Mouse (Mus musculus) kidney, adult 2 months (tissue): Measurements from ENCODE around the gene Pdlim4. TPM values are rescaled to one million over a fixed set of nuclear protein-coding genes. Genes with fewer than 3 reads are reported as not detected.
A peak's percentile ranks its signal among the peaks of the same experiment; 100 is the strongest.

Experiments used
- DNase-seq: peaks from one replicate; pipeline ENCODE4 v3.0.0; 2021
- H3K27ac ChIP-seq: fragments of 200-500 bp; 2 replicates; pipeline ENCODE4 v1.5.1; 2012; ENCODE audit warnings: low read depth, low read length, control low read depth, inconsistent platforms; ENCODE audit not compliant: insufficient read depth
- H3K27me3 ChIP-seq: fragments of 200-500 bp; replicated peaks from 2 replicates; pipeline ENCODE4 v1.6.1; 2012; ENCODE audit warnings: mild to moderate bottlenecking, moderate library complexity, low read length, inconsistent platforms; ENCODE audit not compliant: control insufficient read depth, insufficient read depth
- H3K36me3 ChIP-seq: fragments of 200-500 bp; 2 replicates; pipeline ENCODE4 v1.6.1; 2012; ENCODE audit warnings: mild to moderate bottlenecking, moderate library complexity, low read length, inconsistent platforms; ENCODE audit not compliant: control insufficient read depth, insufficient read depth
- H3K4me1 ChIP-seq: fragments of 200-500 bp; 2 replicates; pipeline ENCODE4 v1.6.1; 2011; ENCODE audit warnings: low read length; ENCODE audit not compliant: control insufficient read depth, insufficient read depth
- H3K4me3 ChIP-seq: fragments of 200-500 bp; 2 replicates; pipeline ENCODE4 v1.5.1; 2011; ENCODE audit warnings: mild to moderate bottlenecking, low read depth, low read length, control low read depth; ENCODE audit not compliant: insufficient read depth
- CTCF ChIP-seq: fragments of 200-500 bp; conservative IDR thresholded peaks from 2 replicates; pipeline ENCODE4 v1.5.1; 2011; ENCODE audit warnings: low read depth, mild to moderate bottlenecking, control low read depth, low read length, moderate library complexity, mixed read lengths; ENCODE audit not compliant: insufficient read depth, insufficient read length
- POLR2A ChIP-seq: fragments of 200-500 bp; IDR thresholded peaks from one replicate; pipeline ENCODE4 v1.6.1; 2011; ENCODE audit warnings: low read depth, low read length, control low read depth
- WGBS: fragments of 180-500 bp; shearing (Covaris S2); methylation state at CpG from one replicate; pipeline ENCODE4 v1.1.7; 2018; 5-methylcytosine and 5-hydroxymethylcytosine counted together
- polyA plus RNA-seq: library from polyadenylated mRNA; depleted of rRNA; stranded (reverse); fragments of >200 nt; gene quantifications from 2 replicates; pipeline ENCODE4 v1.2.3, GENCODE M21; 2012

Gene Pdlim4
- polyA plus RNA-seq, 1 experiment = 13.0 TPM

- WGBS = 78% methylated on average over 5 of the region's 5 CpGs
- Histone ChIP-seq H3K4me1 (0 out of 2 replicates have a peak, but pooled peaks cover 4% of the 10 kb centered on the region), H3K27ac (no peak overlapping the region), H3K27me3 (no peaks in the 10 kb centered on the region), H3K36me3 (no peaks in the 10 kb centered on the region), H3K4me3 (no peak overlapping the region)
- no peak for DNase-seq
- no peak for TF ChIP-seq POLR2A
- TF ChIP-seq CTCF = no peak
Measured at GRCm38 (mm10) chr11:54066400-54066799, 2.4 kb downstream of the Pdlim4 start.

DNA sequence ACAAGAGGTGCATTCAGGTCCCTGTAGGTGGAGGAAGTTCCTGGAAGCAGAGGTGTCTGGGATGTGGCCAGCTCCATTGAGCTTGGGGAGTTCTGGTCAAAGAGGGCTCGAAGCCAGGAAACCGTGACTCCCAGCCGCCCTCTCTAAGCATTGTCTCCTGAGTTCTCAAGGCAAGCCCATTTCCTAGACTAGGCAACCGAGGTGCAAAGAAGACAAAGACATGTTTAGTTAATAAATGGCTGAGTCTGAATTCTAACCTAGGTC lies 3.0 kb downstream of the Pdlim4 start:
- TF ChIP-seq CTCF (no peak), POLR2A (no peak)
- WGBS = 58% methylated on average over 4 of the region's 4 CpGs
- Histone ChIP-seq H3K4me3 (no peak overlapping the region), H3K27me3 (no peaks in the 10 kb centered on the region), H3K27ac (no peak overlapping the region), H3K4me1 (0 out of 2 replicates have a peak, but pooled peaks cover 4% of the 10 kb centered on the region), H3K36me3 (no peaks in the 10 kb centered on the region)
- no peak for DNase-seq

GRCm38 (mm10) chr11:54065106-54065914 lies 3.5 kb downstream of the Pdlim4 start:
- no peaks in the 10 kb centered on the region for H3K36me3 ChIP-seq
- H3K27me3 ChIP-seq = no peaks in the 10 kb centered on the region
- no peak overlapping the region for H3K4me3 ChIP-seq
- no peak for DNase-seq
- H3K4me1 ChIP-seq = 0 out of 2 replicates have a peak, but pooled peaks cover 4% of the 10 kb centered on the region
- TF ChIP-seq POLR2A (no peak), CTCF (no peak)
- no peak overlapping the region for H3K27ac ChIP-seq
- 90% methylated on average over 12 of the region's 12 CpGs for WGBS

- TF ChIP-seq POLR2A (no peak), CTCF (no peak)
- Histone ChIP-seq H3K4me3 (no peak overlapping the region), H3K27ac (no peak overlapping the region), H3K36me3 (no peaks in the 10 kb centered on the region), H3K4me1 (0 out of 2 replicates have a peak, but pooled peaks cover 4% of the 10 kb centered on the region), H3K27me3 (no peaks in the 10 kb centered on the region)
- WGBS = 96% methylated on average over 3 of the region's 3 CpGs
- no peak for DNase-seq
Measured at GRCm38 (mm10) chr11:54064412-54064978, 4.3 kb downstream of the Pdlim4 start.

GRCm38 (mm10) chr11:54063472-54063775 lies 5.4 kb downstream of the Pdlim4 start:
- Histone ChIP-seq H3K27ac (no peak overlapping the region), H3K27me3 (no peaks in the 10 kb centered on the region), H3K4me1 (0 out of 2 replicates have a peak, but pooled peaks cover 4% of the 10 kb centered on the region), H3K4me3 (no peak overlapping the region), H3K36me3 (no peaks in the 10 kb centered on the region)
- no peak for DNase-seq
- TF ChIP-seq CTCF = no peak
- no peak for TF ChIP-seq POLR2A
- WGBS = 88% methylated on average over 10 of the region's 10 CpGs

DNA sequence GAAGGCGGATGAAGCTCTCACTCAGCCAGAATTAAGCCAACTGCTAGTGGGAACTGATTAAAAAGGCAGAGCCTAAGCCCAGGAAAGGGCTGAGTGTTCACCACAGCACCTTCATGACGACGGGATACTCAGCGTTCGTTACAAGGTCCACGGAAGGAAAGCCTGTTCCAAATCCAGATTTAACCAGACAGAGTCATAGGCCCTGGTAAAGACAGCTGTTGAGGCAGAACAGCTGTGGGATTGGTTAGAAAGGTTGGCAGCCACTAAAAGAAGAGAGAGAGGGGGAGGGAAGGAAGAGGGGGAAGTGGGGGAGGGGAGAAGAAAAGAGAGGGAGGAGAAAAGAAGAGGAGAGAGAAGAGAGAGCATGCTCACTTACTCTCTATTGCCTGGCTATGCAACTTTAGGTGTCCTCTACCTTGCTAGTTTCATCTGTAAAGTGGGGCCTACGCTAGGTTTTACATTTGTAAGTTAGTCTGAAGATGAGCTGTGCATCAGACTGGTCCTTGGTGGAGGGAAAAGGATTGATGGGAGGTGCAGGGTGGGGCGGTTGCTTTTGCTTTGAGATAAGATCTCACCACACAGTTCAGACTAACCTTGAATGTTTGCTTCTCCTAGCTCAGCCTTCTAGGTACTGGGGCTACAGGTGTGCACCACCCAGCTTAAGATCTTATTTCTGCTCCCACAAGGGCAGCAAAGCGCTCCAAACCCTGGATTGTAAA lies 5.9 kb downstream of the Pdlim4 start:
- no peaks in the 10 kb centered on the region for H3K27me3 ChIP-seq
- H3K4me3 ChIP-seq = no peak overlapping the region
- no peaks in the 10 kb centered on the region for H3K36me3 ChIP-seq
- DNase-seq = peak; percentile 54
- peak overlapping the region; percentile 10; the same call in 1 of the 2 replicates for H3K27ac ChIP-seq
- TF ChIP-seq POLR2A = no peak
- TF ChIP-seq CTCF = no peak
- H3K4me1 ChIP-seq = 0 out of 2 replicates have a peak, but pooled peaks cover 4% of the 10 kb centered on the region
- WGBS = 52% methylated on average over 9 of the region's 9 CpGs

DNA sequence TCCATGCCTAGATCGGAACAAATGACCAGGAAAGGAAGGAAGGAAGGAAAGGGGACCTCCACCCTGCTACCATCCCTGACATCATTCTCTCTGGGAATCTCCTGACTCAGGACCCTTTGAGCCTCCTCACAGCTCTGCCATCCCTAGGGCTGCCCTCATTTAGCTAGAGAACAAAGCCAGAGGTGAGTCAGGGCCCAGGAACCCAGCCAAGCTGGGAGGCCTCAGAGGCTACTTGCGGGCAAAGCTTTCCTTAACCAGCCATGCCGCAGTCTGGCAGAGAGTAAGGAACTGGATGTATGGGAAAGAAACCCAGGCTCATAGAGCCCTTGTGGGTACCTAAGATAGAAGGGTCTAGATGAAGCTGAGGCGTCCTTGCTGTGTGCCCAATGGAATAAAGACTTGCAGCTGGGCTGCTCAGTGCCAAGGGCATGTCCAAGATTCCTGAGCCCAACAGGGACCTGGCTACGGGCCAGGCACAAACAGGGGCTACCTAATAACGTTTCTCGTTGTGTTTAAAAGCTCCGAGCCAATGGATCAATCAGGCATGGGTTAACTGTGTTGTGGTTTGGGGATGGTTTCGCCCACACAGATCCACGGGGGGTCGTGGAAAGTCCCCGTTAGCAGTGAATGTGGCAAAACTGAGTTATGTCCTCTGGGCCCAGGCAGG lies 6.6 kb downstream of the Pdlim4 start:
- WGBS = 46% methylated on average over 12 of the region's 12 CpGs
- Histone ChIP-seq H3K27me3 (no peaks in the 10 kb centered on the region), H3K36me3 (no peaks in the 10 kb centered on the region), H3K4me3 (no peak overlapping the region), H3K4me1 (0 out of 2 replicates have a peak, but pooled peaks cover 4% of the 10 kb centered on the region), H3K27ac (peak overlapping the region; percentile 10; the same call in 1 of the 2 replicates)
- peak; percentile 56 for DNase-seq
- TF ChIP-seq POLR2A (no peak), CTCF (no peak)
